Mouse (Mus musculus) olfactory bulb, adult 2 months (tissue): Measurements from ENCODE around the gene Tnrc6a. TPM values are rescaled to one million over a fixed set of nuclear protein-coding genes. Genes with fewer than 3 reads are reported as not detected.

Source experiments
- H3K27ac ChIP-seq: fragments of 200-500 bp; 2 replicates; pipeline ENCODE4 v1.5.1; 2012; ENCODE audit warnings: low read depth, low read length; ENCODE audit not compliant: insufficient read depth
- H3K4me1 ChIP-seq: fragments of 200-500 bp; 2 replicates; pipeline ENCODE4 v1.6.1; 2012; ENCODE audit warnings: low read length; ENCODE audit not compliant: control insufficient read depth, insufficient read depth
- H3K4me3 ChIP-seq: fragments of 200-500 bp; 2 replicates; pipeline ENCODE4 v1.5.1; 2012; ENCODE audit warnings: mild to moderate bottlenecking, low read depth, low read length, moderate library complexity; ENCODE audit not compliant: insufficient read depth
- CTCF ChIP-seq: fragments of 200-500 bp; IDR thresholded peaks from 2 replicates; pipeline ENCODE4 v1.5.1; 2012; ENCODE audit warnings: low read depth, mild to moderate bottlenecking, low read length, moderate library complexity; ENCODE audit not compliant: insufficient read depth
- POLR2A ChIP-seq: fragments of 200-500 bp; IDR thresholded peaks from 2 replicates; pipeline ENCODE4 v1.6.1; 2012; ENCODE audit warnings: mild to moderate bottlenecking, low read depth, low read length, moderate library complexity; ENCODE audit not compliant: insufficient read depth
- WGBS: fragments of 180-500 bp; shearing (Covaris S2); methylation state at CpG from one replicate; pipeline ENCODE4 v1.1.7; 2018; 5-methylcytosine and 5-hydroxymethylcytosine counted together
- polyA plus RNA-seq: library from polyadenylated mRNA; stranded (reverse); fragments of >200 nt; gene quantifications from 2 replicates; pipeline ENCODE4 v1.2.4, GENCODE M21; 2012; ENCODE audit warnings: low replicate concordance; ENCODE audit not compliant: missing spikeins, insufficient read depth, insufficient read length

The Tnrc6a gene
- polyA plus RNA-seq = 45.8 and 189 TPM in 2 replicates

- H3K4me1 ChIP-seq = no peaks in the 10 kb centered on the region
- peak within 1 kb of the TSS; percentile 96 for H3K27ac ChIP-seq
- TF ChIP-seq POLR2A (peak; percentile 73), CTCF (no peak)
- H3K4me3 ChIP-seq = peak within 1 kb of the TSS; percentile 93
- under 1% methylated on average over 55 of the region's 55 CpGs for WGBS
Measured at GRCm38 (mm10) chr7:123123665-123124298, at the start of gene Tnrc6a. Tnrc6a (plus strand) TSS chr7:123123885.

GRCm38 (mm10) chr7:123082236-123082635 is 41.4 kb upstream of the Tnrc6a start:
- 43% methylated on average over 4 of the region's 4 CpGs for WGBS
- TF ChIP-seq CTCF = no peak
- no peak for TF ChIP-seq POLR2A
- Histone ChIP-seq H3K4me3 (no peak overlapping the region), H3K4me1 (peaks cover 28% of the 10 kb centered on the region), H3K27ac (no peak overlapping the region)

GRCm38 (mm10) chr7:123083441-123084123 is 40.1 kb upstream of the Tnrc6a start:
- WGBS = 23% methylated on average over 12 of the region's 12 CpGs
- Histone ChIP-seq H3K4me1 (peaks cover 28% of the 10 kb centered on the region), H3K4me3 (no peak overlapping the region), H3K27ac (peak overlapping the region; percentile 64)
- TF ChIP-seq CTCF (no peak), POLR2A (no peak)

- Histone ChIP-seq H3K27ac (peak overlapping the region; percentile 90), H3K4me3 (no peak overlapping the region), H3K4me1 (peaks cover 28% of the 10 kb centered on the region)
- WGBS = 1% methylated on average over 7 of the region's 7 CpGs
- TF ChIP-seq POLR2A = no peak
- TF ChIP-seq CTCF = no peak
Measured at GRCm38 (mm10) chr7:123084180-123084691, 39.4 kb upstream of the Tnrc6a start.

- Histone ChIP-seq H3K4me3 (no peak overlapping the region), H3K4me1 (peaks cover 28% of the 10 kb centered on the region), H3K27ac (peak overlapping the region; percentile 90)
- WGBS = 7% methylated on average over 13 of the region's 13 CpGs
- TF ChIP-seq CTCF (no peak), POLR2A (no peak)
Measured at GRCm38 (mm10) chr7:123084708-123085107, 39.0 kb upstream of the Tnrc6a start.

DNA sequence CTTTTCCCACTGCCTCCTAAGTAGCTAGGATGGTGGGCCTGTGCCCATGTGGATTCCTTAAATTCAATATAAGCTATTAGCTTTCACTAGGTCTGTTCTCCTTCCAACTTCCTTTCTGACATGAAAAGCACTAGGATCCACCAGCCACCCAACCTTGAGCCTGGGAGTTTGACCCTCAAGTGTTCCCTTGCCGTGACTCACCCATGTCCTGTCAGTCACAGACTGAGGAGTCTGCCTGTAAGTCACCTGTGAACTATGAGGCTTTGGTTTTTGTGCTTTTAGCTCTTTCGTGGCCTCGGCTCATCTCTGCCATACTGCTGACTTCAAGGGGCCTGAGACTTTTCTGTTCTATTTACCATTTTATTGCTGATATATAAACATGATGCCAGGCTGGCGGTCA is 34.8 kb upstream of the Tnrc6a start:
- Histone ChIP-seq H3K4me3 (no peak overlapping the region), H3K27ac (no peak overlapping the region), H3K4me1 (peaks cover 12% of the 10 kb centered on the region)
- TF ChIP-seq CTCF (no peak), POLR2A (no peak)
- WGBS = over 99% methylated on average over 4 of the region's 4 CpGs

- Histone ChIP-seq H3K4me3 (no peak overlapping the region), H3K4me1 (peaks cover 9% of the 10 kb centered on the region), H3K27ac (no peak overlapping the region)
- 92% methylated on average over 12 of the region's 12 CpGs for WGBS
- TF ChIP-seq POLR2A (no peak), CTCF (no peak)
Measured at GRCm38 (mm10) chr7:123096344-123097120, 27.2 kb upstream of the Tnrc6a start.

DNA sequence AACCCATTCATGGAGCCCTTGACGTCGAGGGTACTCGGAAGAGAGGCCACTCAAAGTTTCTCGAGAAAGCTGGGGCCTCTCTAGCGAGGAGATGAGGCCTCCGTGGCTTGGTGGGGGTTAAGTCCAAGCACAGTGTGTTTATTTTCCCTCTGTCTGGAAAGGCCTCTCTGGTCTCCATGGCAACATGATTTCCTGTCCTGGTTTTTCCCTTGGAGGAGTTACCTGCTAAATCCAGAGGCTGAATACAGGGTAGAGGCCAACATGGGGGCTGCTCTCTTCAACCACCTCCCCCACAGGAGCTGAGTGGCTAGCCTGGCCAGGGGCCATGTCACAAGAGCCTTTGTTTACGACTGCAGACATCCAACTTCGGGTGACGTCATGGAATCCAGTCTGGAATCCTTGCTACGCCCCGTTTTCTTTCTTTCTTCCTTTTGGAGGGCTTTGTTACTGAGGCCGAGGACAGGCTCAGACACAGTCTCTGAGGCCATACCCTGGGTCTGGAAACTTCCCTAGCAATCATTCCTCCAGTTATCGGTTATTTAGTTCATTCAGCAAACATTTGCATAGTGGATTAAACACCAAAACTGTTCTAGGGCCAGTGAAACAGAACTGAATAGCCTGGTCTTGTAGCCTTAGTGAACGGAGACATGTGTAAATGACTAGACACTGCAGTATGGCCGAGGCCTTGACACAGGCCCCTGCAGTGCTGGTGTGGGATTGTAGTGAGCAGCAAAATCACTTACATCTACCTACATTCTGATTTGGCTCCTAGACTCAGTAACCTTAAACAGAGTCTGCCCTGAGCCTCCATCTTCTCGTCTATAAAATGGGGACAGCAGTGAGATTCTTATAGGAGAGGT is 25.6 kb upstream of the Tnrc6a start:
- Histone ChIP-seq H3K27ac (peak overlapping the region; percentile 60), H3K4me1 (peaks cover 9% of the 10 kb centered on the region), H3K4me3 (no peak overlapping the region)
- WGBS = 15% methylated on average over 16 of the region's 16 CpGs
- no peak for TF ChIP-seq POLR2A
- no peak for TF ChIP-seq CTCF
